9 mouse cellular contexts compared by ENCODE assay signal in genomic region chr16:21392099-21392498, GRCm38 (mm10). TPM values are rescaled to one million over a fixed set of nuclear protein-coding genes. Genes with fewer than 3 reads are reported as not detected.
DNase-seq lines count a peak whose midpoint lies in the region; ATAC-seq and TF ChIP-seq lines count a peak whose summit lies in the region.
"Had no signal": no experiment of that assay in that cellular context is flagged by ENCODE, and none has a peak within 500 bp of the region (broad histone marks: within the 10 kb centered on the region; RNA-seq: fewer than 3 reads in every experiment).

No protein-coding gene starts in this region.

- no peaks in the 10 kb centered on the region for H3K4me1 ChIP-seq in kidney, postnatal 0 days (replicated peaks; ENCODE audit: insufficient read depth, low read length)
- no peaks in the 10 kb centered on the region for H3K4me1 ChIP-seq in kidney, embryonic 14.5 days (ENCODE audit: control insufficient read depth, insufficient read depth, low read length)
- H3K4me1 ChIP-seq in ES-E14 (ENCODE audit: control insufficient read depth in 2 of 2, insufficient read depth in 2 of 2, low read length in 2 of 2, poor library complexity in 1 of 2), result peaks cover 3 to 15% of the 10 kb centered on the region in 2 experiments; a peak in 2 of 4 replicates
- H3K4me1 ChIP-seq in forebrain, embryonic 13.5 days, result peaks cover 24% of the 10 kb centered on the region

- H3K4me2 ChIP-seq in kidney, postnatal 0 days (ENCODE audit: low read length), result no peak overlapping the region
- H3K4me2 ChIP-seq in kidney, embryonic 14.5 days (replicated peaks; ENCODE audit: low read depth, low read length), result no peak overlapping the region
- H3K4me2 ChIP-seq in forebrain, embryonic 13.5 days, result no peak overlapping the region

- H3K27me3 ChIP-seq in kidney, postnatal 0 days (ENCODE audit: insufficient read depth, low read length), result no peaks in the 10 kb centered on the region
- H3K27me3 ChIP-seq in kidney, embryonic 14.5 days (ENCODE audit: control insufficient read depth, insufficient read depth, low read length), result no peaks in the 10 kb centered on the region
- 0 out of 2 replicates have a peak, but pooled peaks cover 4% of the 10 kb centered on the region for H3K27me3 ChIP-seq in forebrain, embryonic 13.5 days

- no peak overlapping the region for H3K4me3 ChIP-seq in kidney, postnatal 0 days (replicated peaks; ENCODE audit: low read depth, low read length)
- no peak overlapping the region for H3K4me3 ChIP-seq in kidney, embryonic 14.5 days (ENCODE audit: low read length)
- peak overlapping the region in 1 of 2 experiments; percentile 45; a peak in 3 of 4 replicates for H3K4me3 ChIP-seq in ES-E14 (ENCODE audit: insufficient read depth in 1 of 2, low read depth in 1 of 2, low read length in 2 of 2, poor library complexity in 1 of 2, severe bottlenecking in 1 of 2)
- no peak overlapping the region for H3K4me3 ChIP-seq in forebrain, embryonic 13.5 days
- H3K4me3 ChIP-seq in gastrocnemius, adult 2 months, result no peak overlapping the region
- H3K4me3 ChIP-seq: megakaryocyte, embryonic 14.5 days had no signal

- no peak overlapping the region for H3K9ac ChIP-seq in kidney, postnatal 0 days (ENCODE audit: low read depth, low read length)
- no peak overlapping the region for H3K9ac ChIP-seq in kidney, embryonic 14.5 days (ENCODE audit: low read depth, low read length)
- H3K9ac ChIP-seq in ES-E14 (ENCODE audit: insufficient read depth, low read depth, low read length, poor library complexity, severe bottlenecking), result no peak overlapping the region
- no peak overlapping the region for H3K9ac ChIP-seq in forebrain, embryonic 13.5 days

- no peak for DNase-seq in kidney, postnatal 0 days (ENCODE audit: low spot score)
- peak; percentile 69 for DNase-seq in ES-E14 (ENCODE audit: low read depth, low spot score)
- no peak for DNase-seq in gastrocnemius, adult 2 months
- DNase-seq in Muller cell, postnatal 12 days (ENCODE audit: inconsistent ontology term), result no peak
- no peak for DNase-seq in cerebellum, adult 18-20 months

- WGBS in kidney, postnatal 0 days, result 75% methylated on average over 6 of the region's 6 CpGs
- WGBS in kidney, embryonic 14.5 days, result 73% methylated on average over 6 of the region's 6 CpGs
- WGBS in forebrain, embryonic 13.5 days, result 69% methylated on average over 6 of the region's 6 CpGs

- no peak for ATAC-seq in kidney, postnatal 0 days (replicated peaks; ENCODE audit: low FRiP score, low read depth)
- ATAC-seq in kidney, embryonic 14.5 days (ENCODE audit: low FRiP score, low TSS enrichment), result no peak
- peak; percentile 4; the same call in 1 of the 2 replicates for ATAC-seq in forebrain, embryonic 13.5 days
- 0 out of 2 replicates have a peak, but pooled peaks have one; percentile 48 for ATAC-seq in megakaryocyte-erythroid progenitor cell, adult 5-6 weeks (replicated peaks; ENCODE audit: low FRiP score, low TSS enrichment, poor library complexity, severe bottlenecking)

- H3K9me3 ChIP-seq in kidney, postnatal 0 days (replicated peaks; ENCODE audit: low read length), result no peaks in the 10 kb centered on the region
- no peaks in the 10 kb centered on the region for H3K9me3 ChIP-seq in kidney, embryonic 14.5 days (ENCODE audit: control insufficient read depth, low read length)
- H3K9me3 ChIP-seq in ES-E14 (ENCODE audit: control insufficient read depth, insufficient read depth, low read depth, low read length), result no peaks in the 10 kb centered on the region
- no peaks in the 10 kb centered on the region for H3K9me3 ChIP-seq in forebrain, embryonic 13.5 days (replicated peaks)
- H3K9me3 ChIP-seq: megakaryocyte, embryonic 14.5 days had no signal

- no peaks in the 10 kb centered on the region for H3K36me3 ChIP-seq in kidney, postnatal 0 days (ENCODE audit: insufficient read depth, low read length)
- H3K36me3 ChIP-seq in kidney, embryonic 14.5 days (ENCODE audit: control insufficient read depth, insufficient read depth, low read length), result no peaks in the 10 kb centered on the region
- H3K36me3 ChIP-seq in ES-E14 (ENCODE audit: control insufficient read depth, insufficient read depth, low read length, poor library complexity, severe bottlenecking), result no peaks in the 10 kb centered on the region
- no peaks in the 10 kb centered on the region for H3K36me3 ChIP-seq in forebrain, embryonic 13.5 days (ENCODE audit: poor library complexity, severe bottlenecking)

- in situ Hi-C loops in ES-E14 (cut with MboI; ENCODE audit: low sequenced_read_pairs in 2 of 2, unreplicated experiment in 2 of 2), result loop anchor here (5.0 to 25.0 kb wide), 2 partner anchors 180 to 190 kb away; partner anchors contain the start of gene Ephb3 (in 2 of the 2)

- H3K27ac ChIP-seq in kidney, postnatal 0 days, result no peak overlapping the region
- no peak overlapping the region for H3K27ac ChIP-seq in kidney, embryonic 14.5 days (ENCODE audit: low read depth, low read length)
- H3K27ac ChIP-seq in ES-E14 (ENCODE audit: insufficient read depth, low read depth, low read length, poor library complexity, severe bottlenecking), result no peak overlapping the region
- H3K27ac ChIP-seq in forebrain, embryonic 13.5 days, result peak overlapping the region; percentile 49
- no peak overlapping the region for H3K27ac ChIP-seq in gastrocnemius, adult 2 months

- TF ChIP-seq CTCF in kidney, postnatal 0 days (IDR thresholded peaks at IDR 0.05; ENCODE audit: low read depth), result peak; percentile 60
- no peak; the same call in 1 of the 2 replicates for TF ChIP-seq CTCF in gastrocnemius, adult 2 months (IDR thresholded peaks at IDR 0.05)

- intact Hi-C loops in gastrocnemius, adult 2 months (cut with DNase I), result loop anchor here (1.0 to 5.0 kb wide), 2 partner anchors 145 to 188 kb away; partner anchors contain the start of gene Ephb3

TF ChIP-seq in ES-E14, 5 proteins besides CTCF, POLR2A, EP300 and RAD21:
- TF ChIP-seq MAFK (IDR thresholded peaks at IDR 0.05; ENCODE audit: insufficient read depth, low read depth, low read length), result no peak
- TF ChIP-seq HCFC1 (IDR thresholded peaks at IDR 0.05; ENCODE audit: borderline replicate concordance, insufficient read depth, low read length), result no peak
- no peak for TF ChIP-seq CHD2 (IDR thresholded peaks at IDR 0.05; ENCODE audit: low read depth, low read length)

RNA-seq across cellular contexts. Expression of gene Vps8, which starts 30.8 kb away (rescaled TPM):
- polyA plus RNA-seq in kidney, postnatal 0 days (2015; fragmentation: Nextera tagmentation; extraction: Ambion mirVana), result 28.8 and 34.4 TPM in 2 replicates
- polyA plus RNA-seq in kidney, embryonic 14.5 days (2014; fragmentation: Nextera tagmentation; extraction: Ambion mirVana), result 6.1 and 14.2 TPM in 2 replicates
- total RNA-seq in ES-E14 (2012; rRNA removed), result 11.3 and 12.5 TPM in 2 replicates
- polyA plus RNA-seq in forebrain, embryonic 13.5 days (2015; fragmentation: Nextera tagmentation; extraction: Ambion mirVana), result 25.6 and 29.9 TPM in 2 replicates
- total RNA-seq in megakaryocyte-erythroid progenitor cell, adult 5-6 weeks (2014; fragmentation: Nextera tagmentation), result 16.0 and 35.0 TPM in 2 replicates
- total RNA-seq in megakaryocyte-erythroid progenitor cell, adult 5-6 weeks (2017), result 24.2 and 25.9 TPM in 2 replicates
- total RNA-seq in gastrocnemius, adult 2 months (2021), result 1 to 10 TPM; 7.7 to 7.8 TPM

Comparison
In these comparisons a context has a peak if more than half of its experiments do, and no peak if none do; other contexts are left out.
1. ATAC-seq: peak in forebrain, embryonic 13.5 days (single experiment) and megakaryocyte-erythroid progenitor cell, adult 5-6 weeks (single experiment); none in kidney, postnatal 0 days (single experiment) and kidney, embryonic 14.5 days (single experiment).